Mouse (Mus musculus): ENCODE data around the gene Ccdc182. TPM values are rescaled to one million over a fixed set of nuclear protein-coding genes. Genes with fewer than 3 reads are reported as not detected.

Gene Ccdc182
- polyA plus RNA-seq, 1 experiment, result not detected

GRCm38 (mm10) chr11:88274901-88275498 is 18.9 kb upstream of the Ccdc182 start:
- Histone ChIP-seq H3K27ac (ENCODE audit: control insufficient read depth, insufficient read depth, low read depth, low read length, poor library complexity) (no peak overlapping the region), H3K4me3 (replicated peaks; ENCODE audit: control insufficient read depth, low read depth, low read length) (no peak overlapping the region), H3K4me1 (ENCODE audit: control insufficient read depth, insufficient read depth, low read length) (no peaks in the 10 kb centered on the region)
- no peak for TF ChIP-seq POLR2A (IDR thresholded peaks at IDR 0.05; ENCODE audit: borderline replicate concordance, control insufficient read depth, low read depth, low read length)
- TF ChIP-seq CTCF (IDR thresholded peaks at IDR 0.05; ENCODE audit: control insufficient read depth, insufficient read depth, low read length), result no peak
- 48% methylated on average over 13 of the region's 13 CpGs for WGBS

- TF ChIP-seq CTCF (IDR thresholded peaks at IDR 0.05; ENCODE audit: control insufficient read depth, insufficient read depth, low read length), result no peak
- TF ChIP-seq POLR2A (IDR thresholded peaks at IDR 0.05; ENCODE audit: borderline replicate concordance, control insufficient read depth, low read depth, low read length), result no peak
- Histone ChIP-seq H3K4me3 (replicated peaks; ENCODE audit: control insufficient read depth, low read depth, low read length) (no peak overlapping the region), H3K4me1 (ENCODE audit: control insufficient read depth, insufficient read depth, low read length) (no peaks in the 10 kb centered on the region), H3K27ac (ENCODE audit: control insufficient read depth, insufficient read depth, low read depth, low read length, poor library complexity) (no peak overlapping the region)
- WGBS, result 69% methylated on average over 6 of the region's 6 CpGs
Observed at GRCm38 (mm10) chr11:88275949-88276348, 17.9 kb upstream of the Ccdc182 start.

GRCm38 (mm10) chr11:88276534-88277308 is 17.1 kb upstream of the Ccdc182 start:
- no peaks in the 10 kb centered on the region for H3K4me1 ChIP-seq (ENCODE audit: control insufficient read depth, insufficient read depth, low read length)
- 85% methylated on average over 19 of the region's 19 CpGs for WGBS
- no peak overlapping the region for H3K4me3 ChIP-seq (replicated peaks; ENCODE audit: control insufficient read depth, low read depth, low read length)
- no peak for TF ChIP-seq POLR2A (IDR thresholded peaks at IDR 0.05; ENCODE audit: borderline replicate concordance, control insufficient read depth, low read depth, low read length)
- no peak overlapping the region for H3K27ac ChIP-seq (ENCODE audit: control insufficient read depth, insufficient read depth, low read depth, low read length, poor library complexity)

- Histone ChIP-seq H3K4me3 (replicated peaks; ENCODE audit: control insufficient read depth, low read depth, low read length) (no peak overlapping the region), H3K27ac (ENCODE audit: control insufficient read depth, insufficient read depth, low read depth, low read length, poor library complexity) (no peak overlapping the region), H3K4me1 (ENCODE audit: control insufficient read depth, insufficient read depth, low read length) (no peaks in the 10 kb centered on the region)
- WGBS, result 65% methylated on average over 4 of the region's 4 CpGs
- no peak for TF ChIP-seq POLR2A (IDR thresholded peaks at IDR 0.05; ENCODE audit: borderline replicate concordance, control insufficient read depth, low read depth, low read length)
- TF ChIP-seq CTCF (IDR thresholded peaks at IDR 0.05; ENCODE audit: control insufficient read depth, insufficient read depth, low read length), result no peak
Observed at GRCm38 (mm10) chr11:88279006-88279405, 14.9 kb upstream of the Ccdc182 start.

- 78% methylated on average over 8 of the region's 8 CpGs for WGBS
- TF ChIP-seq CTCF (IDR thresholded peaks at IDR 0.05; ENCODE audit: control insufficient read depth, insufficient read depth, low read length) (no peak), POLR2A (IDR thresholded peaks at IDR 0.05; ENCODE audit: borderline replicate concordance, control insufficient read depth, low read depth, low read length) (no peak)
- Histone ChIP-seq H3K4me3 (replicated peaks; ENCODE audit: control insufficient read depth, low read depth, low read length) (no peak overlapping the region), H3K27ac (ENCODE audit: control insufficient read depth, insufficient read depth, low read depth, low read length, poor library complexity) (no peak overlapping the region), H3K4me1 (ENCODE audit: control insufficient read depth, insufficient read depth, low read length) (no peaks in the 10 kb centered on the region)
Observed at GRCm38 (mm10) chr11:88280426-88280836, 13.4 kb upstream of the Ccdc182 start.

GRCm38 (mm10) chr11:88281428-88282119 is 12.3 kb upstream of the Ccdc182 start:
- TF ChIP-seq CTCF (IDR thresholded peaks at IDR 0.05; ENCODE audit: control insufficient read depth, insufficient read depth, low read length) (peak; percentile 48; the same call in 1 of the 2 replicates), POLR2A (IDR thresholded peaks at IDR 0.05; ENCODE audit: borderline replicate concordance, control insufficient read depth, low read depth, low read length) (no peak)
- Histone ChIP-seq H3K4me1 (ENCODE audit: control insufficient read depth, insufficient read depth, low read length) (no peaks in the 10 kb centered on the region), H3K4me3 (replicated peaks; ENCODE audit: control insufficient read depth, low read depth, low read length) (no peak overlapping the region), H3K27ac (ENCODE audit: control insufficient read depth, insufficient read depth, low read depth, low read length, poor library complexity) (no peak overlapping the region)
- WGBS, result 71% methylated on average over 8 of the region's 8 CpGs

- Histone ChIP-seq H3K27ac (ENCODE audit: control insufficient read depth, insufficient read depth, low read depth, low read length, poor library complexity) (no peak overlapping the region), H3K4me3 (replicated peaks; ENCODE audit: control insufficient read depth, low read depth, low read length) (no peak overlapping the region), H3K4me1 (ENCODE audit: control insufficient read depth, insufficient read depth, low read length) (no peaks in the 10 kb centered on the region)
- WGBS, result 84% methylated on average over 2 of the region's 2 CpGs
- TF ChIP-seq CTCF (IDR thresholded peaks at IDR 0.05; ENCODE audit: control insufficient read depth, insufficient read depth, low read length), result no peak
- TF ChIP-seq POLR2A (IDR thresholded peaks at IDR 0.05; ENCODE audit: borderline replicate concordance, control insufficient read depth, low read depth, low read length), result no peak
Observed at GRCm38 (mm10) chr11:88282516-88282915, 11.3 kb upstream of the Ccdc182 start.

GRCm38 (mm10) chr11:88286019-88286418 is 7.8 kb upstream of the Ccdc182 start:
- Histone ChIP-seq H3K4me3 (replicated peaks; ENCODE audit: control insufficient read depth, low read depth, low read length) (no peak overlapping the region), H3K27ac (ENCODE audit: control insufficient read depth, insufficient read depth, low read depth, low read length, poor library complexity) (no peak overlapping the region), H3K4me1 (ENCODE audit: control insufficient read depth, insufficient read depth, low read length) (no peaks in the 10 kb centered on the region)
- WGBS, result 76% methylated on average over 8 of the region's 8 CpGs
- no peak for TF ChIP-seq CTCF (IDR thresholded peaks at IDR 0.05; ENCODE audit: control insufficient read depth, insufficient read depth, low read length)
